Comparison of ENCODE assay signal across 8 mouse cellular contexts in the genomic region with DNA sequence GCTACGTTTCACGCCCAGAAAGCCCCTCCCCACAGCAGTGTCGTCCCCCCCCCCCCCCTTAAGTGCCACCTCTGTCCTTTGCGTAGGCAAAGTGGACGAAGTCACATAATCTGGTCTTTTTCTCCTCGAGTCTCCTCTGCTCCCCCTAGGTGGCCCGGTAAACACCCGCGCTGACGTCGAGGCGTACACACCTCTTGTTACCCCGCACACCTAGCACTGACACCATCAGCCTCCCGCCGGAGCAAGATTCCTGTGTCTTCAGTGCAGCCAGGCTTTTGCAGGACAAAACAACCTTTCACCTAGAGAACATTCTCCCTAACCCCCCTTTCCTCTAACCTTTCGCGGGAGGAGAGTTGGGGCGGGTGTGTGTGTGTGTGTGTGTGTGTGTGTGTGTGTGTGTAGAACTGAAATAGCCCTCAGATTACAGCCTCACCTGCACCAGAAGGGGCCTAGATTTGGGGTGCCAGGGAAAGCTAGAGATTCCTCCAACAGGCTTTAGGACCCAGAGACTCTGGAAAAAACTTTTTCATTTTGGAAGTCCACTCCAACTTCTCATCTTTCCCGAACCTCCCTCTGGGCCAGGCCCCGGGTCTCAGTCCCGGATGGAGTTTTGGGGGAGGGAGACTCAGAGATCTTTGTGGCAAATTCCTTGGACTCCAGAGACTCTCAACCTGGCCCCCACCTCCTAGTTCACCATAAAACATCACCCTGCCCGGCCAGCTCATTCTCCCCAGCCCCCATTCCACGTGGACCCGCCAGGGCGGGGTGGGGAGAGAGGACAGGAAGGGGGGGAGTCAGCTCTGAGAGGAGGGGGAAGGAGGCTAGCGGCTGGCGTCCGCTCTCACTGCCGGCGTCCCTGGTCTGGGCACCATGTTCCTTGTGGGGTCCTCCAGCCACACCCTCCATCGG. TPM values are rescaled to one million over a fixed set of nuclear protein-coding genes. Genes with fewer than 3 reads are reported as not detected.
DNase-seq lines count a peak whose midpoint lies in the region; ATAC-seq and TF ChIP-seq lines count a peak whose summit lies in the region.

Fkbp10 (plus strand) TSS at position 784 of the 909 bp plus-strand sequence.

- H3K36me3 ChIP-seq in hindbrain, postnatal 0 days (ENCODE audit: insufficient read depth, low read length), result no peaks in the 10 kb centered on the region

- 4% methylated on average over 30 of the region's 31 CpGs for WGBS in bone marrow, adult 2 months
- 1% methylated on average over 30 of the region's 31 CpGs for WGBS in hindbrain, postnatal 0 days
- WGBS in lung, adult 2 months, result 1% methylated on average over 31 of the region's 31 CpGs

- peak; percentile 15; the same call in 1 of the 2 replicates for TF ChIP-seq POLR2A in bone marrow, adult 2 months (IDR thresholded peaks at IDR 0.05; ENCODE audit: borderline replicate concordance, control insufficient read depth, low read depth, low read length)
- no peak for TF ChIP-seq POLR2A in lung, adult 2 months (IDR thresholded peaks at IDR 0.05; ENCODE audit: borderline replicate concordance, extremely low read depth, low read depth, low read length)

- no peak for TF ChIP-seq CTCF in bone marrow, adult 2 months (IDR thresholded peaks at IDR 0.05; ENCODE audit: control insufficient read depth, insufficient read depth, low read length)
- no peak for TF ChIP-seq CTCF in hindbrain, postnatal 0 days (IDR thresholded peaks at IDR 0.05; ENCODE audit: low read depth)
- no peak for TF ChIP-seq CTCF in lung, adult 2 months (IDR thresholded peaks at IDR 0.05; ENCODE audit: insufficient read depth, low read length)

- peak in 1 of 2 experiments; percentile 42 for DNase-seq in layer of hippocampus, postnatal 10 days (ENCODE audit: low spot score in 2 of 2)
- no peak for DNase-seq in layer of hippocampus, adult 8-10 months (ENCODE audit: low spot score in 2 of 2)
- peak; percentile 83 for DNase-seq in gastrocnemius, postnatal 14 days
- peak; percentile 20 for DNase-seq in hindbrain, postnatal 0 days (ENCODE audit: low spot score)
- peak; percentile 46 for DNase-seq in lung, adult 2 months
- DNase-seq in retina, embryonic 14.5 days (ENCODE audit: low spot score), result peak; percentile 58
- DNase-seq in spleen, postnatal 14 days (ENCODE audit: low spot score in 2 of 2), result no peak

- ATAC-seq in hindbrain, postnatal 0 days, result 0 out of 2 replicates have a peak, but pooled peaks have one; percentile 21

- H3K4me1 ChIP-seq in bone marrow, adult 2 months (ENCODE audit: control insufficient read depth, insufficient read depth, low read length), result no peaks in the 10 kb centered on the region
- H3K4me1 ChIP-seq in hindbrain, postnatal 0 days (ENCODE audit: insufficient read depth, low read length), result peaks cover 14% of the 10 kb centered on the region
- H3K4me1 ChIP-seq in lung, adult 2 months (ENCODE audit: control insufficient read depth, insufficient read depth, low read length), result peaks cover 2% of the 10 kb centered on the region; the same call in 1 of the 2 replicates

- H3K9me3 ChIP-seq in hindbrain, postnatal 0 days (ENCODE audit: low read length), result no peaks in the 10 kb centered on the region

- peak within 1 kb of the TSS; percentile 71 for H3K9ac ChIP-seq in hindbrain, postnatal 0 days (replicated peaks; ENCODE audit: low read length)

- intact Hi-C loops in gastrocnemius, postnatal 14 days (cut with DNase I; ENCODE audit: low total_unique reads), result no loop called here

- H3K4me3 ChIP-seq in bone marrow, adult 2 months (replicated peaks; ENCODE audit: control insufficient read depth, low read depth, low read length), result peak within 1 kb of the TSS; percentile 22
- H3K4me3 ChIP-seq in hindbrain, postnatal 0 days (ENCODE audit: low read length), result peak within 1 kb of the TSS; percentile 60
- H3K4me3 ChIP-seq in lung, adult 2 months (replicated peaks; ENCODE audit: extremely low read depth, low read depth, low read length), result peak within 1 kb of the TSS; percentile 62

- H3K4me2 ChIP-seq in hindbrain, postnatal 0 days (ENCODE audit: low read depth, low read length), result peak within 1 kb of the TSS; percentile 71

- H3K27me3 ChIP-seq in hindbrain, postnatal 0 days (ENCODE audit: insufficient read depth, low read length), result no peaks in the 10 kb centered on the region

- no peak within 1 kb of the TSS for H3K27ac ChIP-seq in bone marrow, adult 2 months (ENCODE audit: control insufficient read depth, insufficient read depth, low read depth, low read length, poor library complexity)
- peak within 1 kb of the TSS; percentile 78 for H3K27ac ChIP-seq in hindbrain, postnatal 0 days

RNA-seq across cellular contexts. Expression of gene Fkbp10, which starts in this region (rescaled TPM):
- 10 to 100 TPM; 15.1 to 15.2 TPM for total RNA-seq in layer of hippocampus, postnatal 10 days (2021)
- 1 to 10 TPM; 5.3 to 9.2 (median 7.1) TPM for total RNA-seq in layer of hippocampus, adult 8-10 months (2022)
- polyA plus RNA-seq in bone marrow, adult 2 months (2011; ENCODE audit: insufficient read depth, insufficient read length, low replicate concordance, missing spikeins), result 1.7 and 7.0 TPM in 2 replicates
- 10 to 100 TPM; 26.1 to 31.3 TPM for total RNA-seq in gastrocnemius, postnatal 14 days (2021)
- 34.6 and 41.1 TPM in 2 replicates for total RNA-seq in hindbrain, postnatal 0 days (2014; rRNA removed)
- polyA plus RNA-seq in hindbrain, postnatal 0 days (2015; fragmentation: Nextera tagmentation; extraction: Ambion mirVana), result 27.0 and 27.4 TPM in 2 replicates
- polyA plus RNA-seq in lung, adult 2 months (2012; rRNA removed), result 41.5 and 42.5 TPM in 2 replicates

Comparison
In these comparisons a context has a peak if more than half of its experiments do, and no peak if none do; other contexts are left out.
1. DNase-seq: peak in gastrocnemius, postnatal 14 days (single experiment), hindbrain, postnatal 0 days (single experiment), lung, adult 2 months (single experiment) and retina, embryonic 14.5 days (single experiment); none in layer of hippocampus, adult 8-10 months (0 of 2) and spleen, postnatal 14 days (0 of 2).
2. Peak in every context shown above with its lines, with median percentiles within 50 percentile points of each other: H3K4me3 ChIP-seq.